ENCODE assay signal across 8 mouse cellular contexts in the genomic region with DNA sequence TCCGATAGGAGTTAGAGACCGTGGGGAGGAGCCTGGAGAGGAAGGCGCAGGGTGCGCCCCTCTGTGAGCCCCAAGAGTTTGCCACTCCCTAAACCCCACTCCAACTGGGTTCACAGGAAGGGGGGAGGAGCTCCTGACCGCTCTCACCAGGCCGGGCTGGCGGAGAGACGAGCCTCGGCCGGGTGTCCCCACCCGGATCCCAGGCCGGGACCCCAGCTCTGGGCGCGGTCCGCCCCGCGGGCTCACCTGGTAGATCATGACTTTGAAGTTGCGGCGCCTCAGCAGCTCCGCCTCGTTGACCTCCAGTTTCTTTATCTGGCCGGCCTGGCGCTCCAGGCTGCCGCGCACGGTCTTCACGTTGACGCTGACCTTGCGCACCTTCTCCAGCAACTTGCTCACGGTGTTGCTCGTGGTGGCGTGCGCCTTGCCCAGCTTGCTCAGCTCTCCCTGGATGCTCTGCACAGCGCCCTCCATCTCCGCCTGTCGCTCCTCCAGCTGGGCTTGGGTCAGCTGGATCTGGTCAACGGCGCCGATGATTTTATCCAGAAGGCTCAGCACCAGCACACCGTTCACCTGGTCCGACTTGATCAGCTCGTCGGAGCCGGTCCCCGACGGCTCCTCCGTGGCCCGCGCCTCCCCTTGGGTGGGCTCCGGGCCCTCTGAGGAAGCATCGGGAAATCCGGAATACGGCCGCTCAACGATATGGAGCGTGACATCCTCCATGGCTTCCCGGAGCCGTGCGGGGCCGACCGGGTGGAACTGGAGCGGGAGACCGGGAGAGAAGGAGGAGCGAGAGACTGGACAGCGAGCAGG. TPM values are rescaled to one million over a fixed set of nuclear protein-coding genes. Genes with fewer than 3 reads are reported as not detected.
DNase-seq lines count a peak whose midpoint lies in the region; ATAC-seq and TF ChIP-seq lines count a peak whose summit lies in the region.

No protein-coding gene starts in this region.

- H3K36me3 ChIP-seq in ES-E14 (ENCODE audit: control insufficient read depth, insufficient read depth, low read length, poor library complexity, severe bottlenecking) = no peaks in the 10 kb centered on the region
- H3K36me3 ChIP-seq in hindbrain, embryonic 14.5 days (replicated peaks; ENCODE audit: control insufficient read depth, insufficient read depth) = no peaks in the 10 kb centered on the region
- no peaks in the 10 kb centered on the region for H3K36me3 ChIP-seq in liver, embryonic 11.5 days (ENCODE audit: control insufficient read depth, insufficient read depth, low read length)
- no peaks in the 10 kb centered on the region for H3K36me3 ChIP-seq in midbrain, postnatal 0 days (ENCODE audit: insufficient read depth, low read length)

- H3K27me3 ChIP-seq in hindbrain, embryonic 14.5 days (ENCODE audit: control insufficient read depth, insufficient read depth, low read length) = peaks cover 67% of the 10 kb centered on the region
- peaks cover 45% of the 10 kb centered on the region for H3K27me3 ChIP-seq in liver, embryonic 11.5 days (replicated peaks; ENCODE audit: control insufficient read depth, insufficient read depth, low read length)
- H3K27me3 ChIP-seq in midbrain, postnatal 0 days (ENCODE audit: insufficient read depth, low read length) = peaks cover 56% of the 10 kb centered on the region

- H3K9me3 ChIP-seq in ES-E14 (ENCODE audit: control insufficient read depth, insufficient read depth, low read depth, low read length) = no peaks in the 10 kb centered on the region
- H3K9me3 ChIP-seq in hindbrain, embryonic 14.5 days (ENCODE audit: control insufficient read depth, low read length) = no peaks in the 10 kb centered on the region
- H3K9me3 ChIP-seq in liver, embryonic 11.5 days (ENCODE audit: control insufficient read depth, low read length) = no peaks in the 10 kb centered on the region
- no peaks in the 10 kb centered on the region for H3K9me3 ChIP-seq in midbrain, postnatal 0 days (ENCODE audit: low read length)

- 1% methylated on average over 65 of the region's 65 CpGs for WGBS in hindbrain, embryonic 14.5 days
- 1% methylated on average over 65 of the region's 65 CpGs for WGBS in liver, embryonic 11.5 days
- WGBS in midbrain, postnatal 0 days = 2% methylated on average over 65 of the region's 65 CpGs

- no peak for TF ChIP-seq CTCF in midbrain, postnatal 0 days (IDR thresholded peaks at IDR 0.05)

- in situ Hi-C loops in ES-E14 (cut with MboI; ENCODE audit: low sequenced_read_pairs in 2 of 2, unreplicated experiment in 2 of 2) = no loop called here

- 0 out of 4 replicates have a peak, but pooled peaks cover 0 to 1% of the 10 kb centered on the region in 2 experiments for H3K4me1 ChIP-seq in ES-E14 (ENCODE audit: control insufficient read depth in 2 of 2, insufficient read depth in 2 of 2, low read length in 2 of 2, poor library complexity in 1 of 2)
- no peaks in the 10 kb centered on the region; the same call in 1 of the 2 replicates for H3K4me1 ChIP-seq in hindbrain, embryonic 14.5 days (replicated peaks; ENCODE audit: control insufficient read depth, insufficient read depth, low read length)
- H3K4me1 ChIP-seq in liver, embryonic 11.5 days (replicated peaks; ENCODE audit: control insufficient read depth, insufficient read depth, low read length) = peaks cover 28% of the 10 kb centered on the region
- H3K4me1 ChIP-seq in midbrain, postnatal 0 days (ENCODE audit: insufficient read depth, low read length) = 0 out of 2 replicates have a peak, but pooled peaks cover 5% of the 10 kb centered on the region

- H3K9ac ChIP-seq in ES-E14 (ENCODE audit: insufficient read depth, low read depth, low read length, poor library complexity, severe bottlenecking) = peak overlapping the region; percentile 67
- H3K9ac ChIP-seq in hindbrain, embryonic 14.5 days = peak overlapping the region; percentile 44; the same call in 1 of the 2 replicates
- H3K9ac ChIP-seq in liver, embryonic 11.5 days (ENCODE audit: low read depth, low read length) = peak overlapping the region; percentile 50
- peak overlapping the region; percentile 48 for H3K9ac ChIP-seq in midbrain, postnatal 0 days (replicated peaks; ENCODE audit: low read length, poor library complexity, severe bottlenecking)

- no peak overlapping the region for H3K27ac ChIP-seq in ES-E14 (ENCODE audit: insufficient read depth, low read depth, low read length, poor library complexity, severe bottlenecking)
- no peak overlapping the region for H3K27ac ChIP-seq in hindbrain, embryonic 14.5 days
- peak overlapping the region; percentile 32; the same call in 1 of the 2 replicates for H3K27ac ChIP-seq in liver, embryonic 11.5 days (ENCODE audit: low read depth, low read length)
- no peak overlapping the region for H3K27ac ChIP-seq in midbrain, postnatal 0 days (ENCODE audit: low read depth, low read length)

- no peak for ATAC-seq in hindbrain, embryonic 14.5 days (ENCODE audit: low FRiP score)
- 0 out of 2 replicates have a peak, but pooled peaks have one; percentile 9 for ATAC-seq in liver, embryonic 11.5 days (replicated peaks; ENCODE audit: low FRiP score)
- ATAC-seq in midbrain, postnatal 0 days (ENCODE audit: low FRiP score) = no peak
- ATAC-seq in cerebellum, adult (ENCODE audit: insufficient number of reproducible peaks, low FRiP score, low TSS enrichment) = no peak

- DNase-seq in ES-E14 (ENCODE audit: low read depth, low spot score) = no peak
- DNase-seq in adrenal gland, postnatal 10 days = peak; percentile 73
- peak; percentile 54 to 68 for DNase-seq in gastrocnemius, adult 8-10 months (ENCODE audit: low spot score in 2 of 2)
- no peak for DNase-seq in hindbrain, embryonic 14.5 days (ENCODE audit: low spot score)
- DNase-seq in liver, embryonic 11.5 days (ENCODE audit: low spot score) = peak; percentile 74
- no peak for DNase-seq in midbrain, postnatal 0 days (ENCODE audit: low spot score)
- DNase-seq in right cerebral cortex, postnatal 10 days (ENCODE audit: low spot score in 2 of 2) = no peak

- peak overlapping the region; percentile 48 for H3K4me2 ChIP-seq in hindbrain, embryonic 14.5 days (replicated peaks)
- H3K4me2 ChIP-seq in liver, embryonic 11.5 days = peak overlapping the region; percentile 99
- H3K4me2 ChIP-seq in midbrain, postnatal 0 days (ENCODE audit: low read depth, low read length, poor library complexity, severe bottlenecking) = peak overlapping the region; percentile 52

- peak overlapping the region; percentile 63 to 74 for H3K4me3 ChIP-seq in ES-E14 (ENCODE audit: insufficient read depth in 1 of 2, low read depth in 1 of 2, low read length in 2 of 2, poor library complexity in 1 of 2, severe bottlenecking in 1 of 2)
- peak overlapping the region; percentile 34 for H3K4me3 ChIP-seq in hindbrain, embryonic 14.5 days (replicated peaks; ENCODE audit: low read length)
- H3K4me3 ChIP-seq in liver, embryonic 11.5 days (ENCODE audit: low read depth, low read length) = peak overlapping the region; percentile 67
- peak overlapping the region; percentile 41 for H3K4me3 ChIP-seq in midbrain, postnatal 0 days (ENCODE audit: low read depth, low read length)

TF ChIP-seq in ES-E14, 5 proteins besides CTCF, POLR2A, EP300 and RAD21:
- no peak for TF ChIP-seq ZC3H11A (IDR thresholded peaks at IDR 0.05; ENCODE audit: borderline replicate concordance, low read depth, low read length)
- TF ChIP-seq HCFC1 (IDR thresholded peaks at IDR 0.05; ENCODE audit: borderline replicate concordance, insufficient read depth, low read length) = no peak

RNA-seq across cellular contexts. Expression of a gene that starts 0.7 kb away (rescaled TPM):
- 16.4 and 30.7 TPM in 2 replicates for total RNA-seq in ES-E14 (2012; rRNA removed)
- total RNA-seq in adrenal gland, postnatal 10 days (2021) = 100 to 1,000 TPM; 327 to 368 TPM
- total RNA-seq in gastrocnemius, adult 8-10 months (2022) = 100 to 1,000 TPM; 125 to 153 (median 134) TPM
- polyA plus RNA-seq in hindbrain, embryonic 14.5 days (2014; fragmentation: Nextera tagmentation; extraction: Ambion mirVana) = 20.1 and 21.1 TPM in 2 replicates
- 22.6 and 23.3 TPM in 2 replicates for polyA plus RNA-seq in liver, embryonic 11.5 days (2014; fragmentation: Nextera tagmentation; extraction: Ambion mirVana)
- 24.8 and 26.0 TPM in 2 replicates for total RNA-seq in midbrain, postnatal 0 days (2014; rRNA removed)
- polyA plus RNA-seq in midbrain, postnatal 0 days (2015; fragmentation: Nextera tagmentation; extraction: Ambion mirVana) = 46.0 and 47.5 TPM in 2 replicates

RNA-seq across cellular contexts. Expression of a gene that starts 30.6 kb away (rescaled TPM):
- 61.5 and 78.9 TPM in 2 replicates for total RNA-seq in ES-E14 (2012; rRNA removed)
- 10 to 100 TPM; 68.2 to 75.6 TPM for total RNA-seq in adrenal gland, postnatal 10 days (2021)
- total RNA-seq in gastrocnemius, adult 8-10 months (2022) = 10 to 100 TPM; 32.9 to 41.1 (median 37.5) TPM
- polyA plus RNA-seq in hindbrain, embryonic 14.5 days (2014; fragmentation: Nextera tagmentation; extraction: Ambion mirVana) = 49.1 and 50.6 TPM in 2 replicates
- polyA plus RNA-seq in liver, embryonic 11.5 days (2014; fragmentation: Nextera tagmentation; extraction: Ambion mirVana) = 52.9 and 57.3 TPM in 2 replicates
- 37.8 and 47.1 TPM in 2 replicates for total RNA-seq in midbrain, postnatal 0 days (2014; rRNA removed)
- polyA plus RNA-seq in midbrain, postnatal 0 days (2015; fragmentation: Nextera tagmentation; extraction: Ambion mirVana) = 34.2 and 40.8 TPM in 2 replicates

RNA-seq across cellular contexts. Expression of a gene that starts 39.3 kb away (rescaled TPM):
- total RNA-seq in ES-E14 (2012; rRNA removed) = 38.1 and 43.4 TPM in 2 replicates
- 10 to 100 TPM; 93.4 to 95.8 TPM for total RNA-seq in adrenal gland, postnatal 10 days (2021)
- total RNA-seq in gastrocnemius, adult 8-10 months (2022) = 10 to 100 TPM; 62.0 to 79.8 (median 66.8) TPM
- polyA plus RNA-seq in hindbrain, embryonic 14.5 days (2014; fragmentation: Nextera tagmentation; extraction: Ambion mirVana) = 143 and 152 TPM in 2 replicates
- polyA plus RNA-seq in liver, embryonic 11.5 days (2014; fragmentation: Nextera tagmentation; extraction: Ambion mirVana) = 55.4 and 60.0 TPM in 2 replicates
- total RNA-seq in midbrain, postnatal 0 days (2014; rRNA removed) = 242 and 247 TPM in 2 replicates
- polyA plus RNA-seq in midbrain, postnatal 0 days (2015; fragmentation: Nextera tagmentation; extraction: Ambion mirVana) = 204 and 210 TPM in 2 replicates

Comparison
In these comparisons a context has a peak if more than half of its experiments do, and no peak if none do; other contexts are left out.
1. DNase-seq: peak in adrenal gland, postnatal 10 days (single experiment), gastrocnemius, adult 8-10 months (2 of 2) and liver, embryonic 11.5 days (single experiment); none in ES-E14 (single experiment), hindbrain, embryonic 14.5 days (single experiment), midbrain, postnatal 0 days (single experiment) and right cerebral cortex, postnatal 10 days (0 of 2).
2. H3K4me2 ChIP-seq: peak in every context shown above with its lines; median percentile 99 in liver, embryonic 11.5 days; 52 in midbrain, postnatal 0 days; 48 in hindbrain, embryonic 14.5 days.
3. Peak in every context shown above with its lines, with median percentiles within 50 percentile points of each other: H3K4me3 ChIP-seq and H3K9ac ChIP-seq.